Mouse (Mus musculus) embryo, embryonic 10.5 days (tissue): ENCODE measurements around the gene Churc1.
"Not testable (repeated sequence)": the region's sequence is repeated elsewhere in the genome, so short reads cannot be mapped to it uniquely, and the experiment has no call there.

Experiments
- DNase-seq: peaks from one replicate; pipeline ENCODE4 v3.0.0-alpha.2; 2015; ENCODE audit warnings: low spot score

The Churc1 gene

DNA sequence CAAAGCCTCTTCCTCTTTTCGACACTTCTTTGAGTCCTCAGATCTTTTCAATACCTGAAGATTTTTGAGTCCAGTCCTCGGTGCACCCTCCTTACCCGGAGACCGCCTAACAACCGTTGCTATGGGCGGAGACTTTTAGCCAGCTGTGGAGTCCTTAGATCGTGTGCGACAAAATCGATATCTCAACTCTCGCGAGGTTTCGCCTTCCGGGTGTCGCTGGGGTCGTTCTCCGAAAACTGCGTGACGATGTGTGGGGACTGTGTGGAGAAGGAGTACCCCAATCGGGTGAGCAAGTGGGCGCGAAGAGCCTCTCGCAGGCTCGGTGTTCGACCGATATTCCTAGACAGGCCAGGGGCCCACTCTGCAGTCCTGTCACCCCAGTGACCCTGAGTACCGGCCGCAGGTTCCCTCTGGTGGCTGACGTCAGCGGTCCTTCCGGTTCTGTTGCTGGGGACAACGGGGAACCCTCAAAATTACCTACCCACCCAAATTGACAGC lies at the start of gene Churc1, which contains the start of gene Fntb:
Gene Churc1 (plus strand): TSS at position 185 of the 498 bp plus-strand sequence.
Gene Fntb (plus strand): TSS at position 236 of the 498 bp plus-strand sequence.
- DNase-seq = peak; percentile 99

DNA sequence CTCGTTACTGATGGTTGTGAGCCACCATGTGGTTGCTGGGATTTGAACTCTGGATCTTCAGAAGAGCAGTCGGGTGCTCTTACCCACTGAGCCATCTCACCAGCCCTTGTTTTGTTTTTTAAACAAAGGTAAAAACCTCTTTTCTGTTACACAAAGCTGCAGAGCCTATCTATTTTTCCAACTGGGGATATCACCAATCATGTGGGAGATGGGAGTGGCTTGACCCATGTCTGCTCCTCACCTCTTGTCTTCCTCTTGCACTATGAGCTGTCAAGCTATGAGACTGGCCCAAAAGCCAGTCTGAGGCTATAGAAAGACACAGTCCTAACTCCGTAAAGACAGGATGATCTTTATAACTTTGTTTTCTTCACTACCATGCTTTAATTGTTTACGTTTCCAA lies 47.0 kb upstream of the Churc1 start:
- DNase-seq = no peak

DNA sequence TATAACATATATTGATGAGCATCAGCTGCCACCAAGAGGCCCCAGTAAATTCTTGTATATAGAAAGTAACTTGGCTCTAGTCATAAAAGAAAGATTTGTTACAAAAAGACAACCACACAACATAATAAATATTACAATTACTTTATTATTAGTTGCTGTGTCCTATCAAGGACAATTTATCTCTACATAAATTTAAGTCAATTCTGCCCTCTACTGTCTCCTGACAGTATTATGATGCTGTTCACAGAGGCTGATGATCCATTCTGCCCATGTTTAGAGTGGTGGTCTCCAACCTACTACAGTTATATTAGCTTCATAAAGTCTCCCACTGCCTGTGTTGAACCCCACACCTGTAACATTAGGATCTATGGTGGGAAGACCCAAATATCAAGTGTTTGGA lies 44.8 kb upstream of the Churc1 start:
- peak; percentile 26 for DNase-seq

DNA sequence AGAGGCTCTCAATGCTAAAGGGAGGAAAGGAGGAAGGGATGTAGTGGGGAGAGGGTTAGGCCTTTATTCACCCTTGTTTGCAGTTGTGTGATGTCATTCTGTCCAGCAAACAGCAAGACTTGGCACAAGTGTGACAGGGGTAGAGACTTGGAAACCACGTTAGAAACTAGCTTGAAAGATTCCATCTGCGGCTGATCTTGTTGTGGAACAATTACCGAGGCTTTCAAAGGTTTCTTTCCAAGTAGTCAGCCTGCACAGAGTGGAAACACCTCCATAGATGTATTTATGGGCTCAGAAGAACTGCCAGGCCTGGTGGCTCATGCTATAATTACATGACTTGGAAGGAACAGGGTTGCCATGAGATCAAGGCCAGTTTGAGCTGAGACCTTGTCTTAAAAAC lies 43.3 kb upstream of the Churc1 start:
- DNase-seq = no peak

DNA sequence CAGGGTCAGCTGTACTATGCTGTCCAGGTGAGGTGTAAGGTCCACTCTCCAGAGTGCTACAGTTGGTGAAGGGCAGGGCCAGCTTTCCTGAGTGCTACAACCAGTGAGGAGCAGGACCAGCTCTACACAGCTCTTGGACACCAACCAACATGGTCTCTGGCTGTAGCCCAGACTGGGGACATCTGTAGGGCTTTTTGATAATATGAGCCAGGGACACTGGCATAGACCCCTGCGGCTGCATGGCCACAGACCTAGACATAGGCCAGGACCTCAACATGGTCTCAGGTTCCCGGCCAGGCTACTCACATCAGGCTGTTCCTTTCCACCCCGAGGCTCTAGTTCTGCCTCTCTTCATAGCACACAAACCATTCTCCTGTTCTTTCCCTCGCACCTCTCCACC lies 37.4 kb upstream of the Churc1 start:
- DNase-seq = no peak

DNA sequence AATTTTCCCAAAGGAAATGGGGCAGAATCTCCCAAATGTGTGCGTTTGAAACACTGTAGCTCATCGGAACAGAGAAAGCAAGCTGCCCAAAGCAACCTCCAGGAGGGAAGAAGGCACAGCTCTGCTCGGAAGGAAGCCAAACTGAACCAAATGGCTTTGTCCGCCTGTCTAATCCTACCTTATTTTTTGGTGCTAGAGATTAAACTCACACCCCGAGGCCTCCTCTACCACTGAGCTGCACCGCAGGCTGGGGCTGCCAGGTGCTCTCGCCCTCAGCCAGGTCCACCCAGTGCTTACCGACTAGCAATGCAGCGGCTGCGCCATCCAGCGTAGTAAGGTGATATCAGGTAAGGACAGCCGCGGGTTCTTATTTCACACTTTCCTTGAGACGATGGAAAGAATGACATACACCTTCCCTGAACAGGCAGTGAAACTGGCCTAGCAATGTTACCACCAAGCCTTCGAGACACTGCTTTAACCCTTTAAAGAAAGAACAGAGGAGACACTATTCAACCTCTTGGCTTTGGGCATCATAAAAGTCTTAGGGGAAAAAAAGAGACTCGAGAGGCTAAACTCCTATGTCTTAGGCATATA lies 14.4 kb upstream of the Churc1 start:
- DNase-seq = no peak

DNA sequence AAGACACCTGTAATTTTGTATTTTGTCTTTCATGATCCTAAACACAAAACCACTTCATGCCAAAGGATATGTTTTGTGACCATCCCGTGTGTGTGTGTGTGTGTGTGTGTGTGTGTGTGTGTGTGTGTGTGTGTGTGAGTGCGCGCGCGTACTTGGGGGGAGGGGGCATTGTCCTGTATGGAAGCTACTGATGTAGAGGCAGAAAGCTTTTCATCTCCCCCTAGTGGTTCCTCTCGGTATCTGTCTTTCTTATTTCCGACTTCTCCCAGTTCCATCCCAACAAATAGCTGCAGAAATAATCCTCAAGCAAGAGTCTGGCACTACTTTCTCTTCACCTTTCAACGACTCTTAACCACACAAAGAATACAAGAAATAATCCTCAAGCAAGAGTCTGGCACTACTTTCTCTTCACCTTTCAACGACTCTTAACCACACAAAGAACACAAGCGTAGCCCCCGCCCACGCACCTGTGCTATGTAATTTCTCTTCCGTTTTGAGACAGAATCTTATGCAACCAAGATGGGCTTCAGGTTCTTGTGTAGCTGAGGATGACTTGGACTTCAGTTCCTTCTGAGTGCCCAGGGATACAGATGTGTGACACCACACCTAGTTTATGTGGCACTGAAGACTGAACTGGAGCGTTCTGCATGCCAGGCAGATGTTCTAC lies 12.6 kb upstream of the Churc1 start:
- DNase-seq = peak; percentile 84

DNA sequence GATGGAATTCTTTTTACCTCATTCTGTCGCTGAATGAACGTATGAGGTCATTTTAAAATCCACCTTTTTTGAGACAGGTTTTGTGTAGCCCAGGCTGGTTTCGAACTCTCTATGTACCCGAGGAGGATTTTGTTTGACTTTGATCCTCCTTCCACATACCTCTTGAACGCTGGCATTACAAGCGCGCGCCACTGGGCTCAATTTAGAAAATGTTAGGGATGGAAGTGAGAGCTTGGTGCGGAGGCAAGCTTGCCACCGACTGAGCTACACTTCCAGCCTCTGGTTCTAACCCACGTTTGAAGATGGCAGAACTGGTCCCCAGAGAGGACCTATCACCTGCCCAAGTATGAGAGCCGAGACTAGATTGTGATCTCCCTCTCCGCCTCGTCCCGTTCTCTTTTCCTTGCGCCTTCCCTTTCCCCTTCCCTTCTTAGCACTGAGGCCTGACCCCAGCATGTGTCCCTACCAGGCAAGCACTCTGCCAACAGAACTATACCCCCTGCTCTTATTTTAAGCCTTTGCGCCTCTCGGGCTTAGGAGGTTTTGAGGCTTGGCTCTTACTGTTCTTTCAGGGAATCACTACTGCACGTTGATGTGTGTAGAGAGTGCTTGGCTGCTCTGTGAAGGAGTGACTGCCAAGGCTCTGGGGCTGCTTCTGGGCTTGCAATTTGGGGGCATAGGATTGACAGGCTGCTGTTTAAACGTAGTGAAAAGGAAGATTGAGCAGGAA lies 728 bp downstream of the Churc1 start:
- no peak for DNase-seq

DNA sequence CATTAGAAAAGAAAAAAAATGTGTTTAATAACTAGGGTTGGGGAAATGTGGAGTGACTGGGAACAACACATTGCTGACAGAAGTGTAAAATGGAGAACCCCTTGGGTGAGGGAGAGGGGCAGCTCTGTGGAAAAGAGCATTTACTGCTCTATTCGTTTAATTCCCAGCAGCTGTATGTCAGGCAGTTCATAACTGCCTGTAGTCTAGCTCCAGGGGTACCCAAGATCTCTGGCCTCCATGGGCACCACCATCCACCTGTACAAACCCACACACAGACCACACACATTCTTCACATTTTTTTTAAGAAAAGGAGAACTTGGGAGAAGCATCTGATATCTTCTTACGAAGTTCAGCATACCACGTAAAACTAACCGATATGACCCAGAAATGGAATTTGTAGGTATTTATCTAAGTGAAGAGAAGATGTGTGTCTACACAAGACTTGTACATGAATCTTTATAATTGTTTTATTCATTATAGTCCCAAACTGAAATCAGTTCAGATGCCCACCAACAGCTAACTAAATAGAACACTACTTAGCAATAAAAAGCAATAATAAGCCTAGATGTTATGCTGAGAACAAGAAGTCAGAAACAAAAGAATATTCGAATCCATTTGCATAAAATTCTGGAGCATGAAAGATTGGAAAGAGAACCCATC lies 5.6 kb downstream of the Churc1 start:
- DNase-seq = no peak

DNA sequence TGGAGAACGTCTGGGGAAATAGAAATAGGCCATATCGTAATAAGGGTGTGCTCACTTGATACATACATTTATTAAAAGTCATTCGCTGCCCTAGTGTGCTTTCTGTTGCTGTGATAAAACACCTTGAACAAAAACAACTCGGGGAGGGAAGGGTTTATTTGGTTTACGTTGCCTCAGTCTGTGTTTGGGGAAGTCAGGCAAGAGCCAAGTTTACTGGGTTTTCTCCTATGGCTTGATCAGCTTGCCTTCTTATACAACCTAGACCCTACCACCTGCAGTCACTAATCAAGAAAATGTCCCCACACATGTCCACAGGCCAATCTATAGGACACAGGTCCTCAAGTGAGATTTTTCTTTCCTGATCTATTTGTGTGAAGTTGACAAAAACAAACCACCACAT lies 6.2 kb downstream of the Churc1 start:
- no peak for DNase-seq

DNA sequence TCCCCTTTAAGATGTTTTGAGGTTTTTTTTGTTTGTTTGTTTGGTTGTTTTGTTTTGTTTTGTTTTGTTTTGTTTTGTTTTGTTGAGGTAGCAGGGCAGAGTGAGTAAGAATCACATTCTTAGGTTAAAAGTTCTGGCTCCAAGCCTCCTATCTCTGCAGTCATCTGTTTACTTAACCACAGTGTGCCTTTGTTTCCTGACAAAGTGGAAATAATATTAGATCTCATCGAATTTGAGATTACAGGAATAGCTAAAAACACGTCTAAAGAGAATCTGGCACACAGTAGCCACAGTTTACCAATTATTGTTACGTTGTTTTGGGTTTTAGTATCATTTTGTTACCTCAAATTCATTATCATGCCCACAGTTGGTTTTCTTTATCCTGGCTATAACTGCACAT lies 9.3 kb downstream of the Churc1 start:
- no peak for DNase-seq

DNA sequence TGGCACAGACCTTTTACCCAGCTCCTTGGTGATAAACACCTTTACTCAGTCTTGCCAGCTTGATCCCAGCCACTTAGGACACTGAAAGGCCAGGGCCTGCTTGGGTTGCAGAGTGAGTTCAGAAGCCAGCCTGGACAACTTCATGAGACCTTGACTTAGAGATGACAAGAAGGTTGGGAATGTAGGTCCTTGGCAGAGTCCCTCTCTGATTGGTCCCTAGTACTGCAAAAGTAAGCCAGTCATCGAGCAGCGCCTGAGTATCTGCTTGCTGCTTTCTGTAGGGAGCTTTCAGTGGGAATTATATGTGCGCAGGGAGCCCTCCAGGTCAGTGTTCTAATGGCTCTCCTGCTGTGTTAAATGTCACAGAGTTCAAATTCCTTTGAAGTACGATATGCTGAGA lies 9.8 kb downstream of the Churc1 start:
- no peak for DNase-seq

DNA sequence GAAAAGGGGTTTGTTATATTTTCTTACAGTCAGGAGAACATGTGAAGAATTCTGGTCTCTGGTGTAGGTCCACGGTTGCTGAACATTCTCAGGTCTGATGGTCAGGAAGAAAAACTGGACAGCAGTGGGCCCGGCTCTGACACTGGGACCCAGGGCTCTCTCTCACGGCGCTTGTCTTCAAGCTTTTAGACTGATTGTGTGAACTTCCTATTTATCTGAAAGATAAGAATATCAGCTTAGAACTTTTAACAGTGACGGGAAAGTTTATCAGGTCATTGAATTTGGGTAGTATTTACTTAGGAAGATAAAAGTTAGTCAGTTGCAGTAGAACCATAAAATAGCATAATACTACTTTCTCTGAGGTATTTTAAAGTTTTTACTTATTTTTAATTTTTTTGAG lies 11.6 kb downstream of the Churc1 start:
- DNase-seq = no peak

DNA sequence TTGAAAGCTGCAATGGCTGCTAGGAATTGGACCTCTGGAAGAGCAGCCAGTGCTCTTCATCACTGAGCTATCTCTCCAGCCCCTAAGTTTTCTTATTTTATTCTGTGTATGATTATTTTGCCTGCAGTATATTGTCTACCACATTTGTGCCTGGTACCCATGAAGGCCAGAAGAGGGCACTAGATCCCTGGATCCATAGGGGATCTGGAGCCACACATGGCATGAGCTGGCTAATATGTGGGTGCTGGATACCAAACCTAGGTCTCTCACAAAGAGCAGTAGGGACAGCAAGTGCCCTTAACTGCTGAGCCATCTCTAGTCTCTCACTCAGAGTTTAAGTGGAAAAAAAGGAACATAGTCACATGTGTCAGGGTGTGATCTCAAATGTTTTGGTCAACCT lies 12.5 kb downstream of the Churc1 start:
- no peak for DNase-seq

DNA sequence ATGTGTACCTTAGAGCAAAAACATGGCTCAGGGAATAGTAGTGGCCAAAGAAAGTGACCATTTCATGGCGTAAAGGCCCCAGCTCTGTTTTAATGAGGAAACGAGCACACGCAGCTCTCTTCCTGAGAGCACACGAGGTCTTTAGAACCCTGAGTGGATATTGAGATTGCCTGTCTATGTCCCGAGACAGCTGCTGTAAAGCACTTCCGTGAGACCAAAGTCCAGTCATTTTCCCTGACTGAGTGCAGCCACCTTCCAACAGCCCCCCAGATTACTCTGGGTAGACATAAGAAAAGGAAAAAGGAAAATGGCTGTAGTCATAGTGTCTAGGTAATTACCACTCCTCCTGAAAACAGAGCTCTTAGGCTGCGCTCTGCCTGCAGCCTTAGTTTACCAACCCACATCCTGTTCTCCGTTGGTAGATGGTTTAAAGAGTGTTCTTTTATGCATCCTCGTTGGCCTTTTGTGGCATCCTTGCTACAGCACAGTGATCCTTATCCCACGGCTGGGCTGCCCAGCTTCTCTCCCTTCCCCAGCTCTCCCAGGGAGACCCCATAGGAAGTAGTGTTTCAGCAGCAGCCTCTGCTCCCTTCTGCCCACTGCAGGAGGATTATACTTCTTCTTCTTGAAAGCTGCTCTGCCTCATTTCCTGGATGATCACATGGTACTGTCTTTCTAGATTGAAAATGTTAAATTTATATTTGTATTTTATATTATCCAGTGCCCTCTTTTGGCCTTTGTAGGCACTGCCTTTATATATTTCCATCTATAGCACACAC lies 13.2 kb downstream of the Churc1 start:
- DNase-seq = no peak

DNA sequence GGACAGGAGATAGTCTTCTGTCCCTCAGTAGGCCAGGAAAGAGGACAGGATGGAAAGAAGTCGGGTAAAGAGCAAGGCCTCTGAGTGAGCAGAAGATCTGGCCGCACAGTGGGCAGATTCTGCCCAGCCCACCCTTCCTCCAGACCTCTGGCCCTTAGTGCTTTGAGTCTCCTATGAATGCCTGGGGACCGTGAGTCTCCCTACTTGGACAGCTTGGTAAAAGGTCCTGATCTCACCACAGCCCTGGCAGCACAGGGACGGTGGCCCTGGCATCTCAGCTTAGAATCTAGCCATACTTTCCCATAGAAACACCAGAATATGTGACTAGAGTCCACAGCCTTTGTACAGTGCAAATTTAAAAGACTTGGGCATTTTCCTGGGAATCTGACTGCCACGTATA lies 14.6 kb downstream of the Churc1 start:
- no peak for DNase-seq

DNA sequence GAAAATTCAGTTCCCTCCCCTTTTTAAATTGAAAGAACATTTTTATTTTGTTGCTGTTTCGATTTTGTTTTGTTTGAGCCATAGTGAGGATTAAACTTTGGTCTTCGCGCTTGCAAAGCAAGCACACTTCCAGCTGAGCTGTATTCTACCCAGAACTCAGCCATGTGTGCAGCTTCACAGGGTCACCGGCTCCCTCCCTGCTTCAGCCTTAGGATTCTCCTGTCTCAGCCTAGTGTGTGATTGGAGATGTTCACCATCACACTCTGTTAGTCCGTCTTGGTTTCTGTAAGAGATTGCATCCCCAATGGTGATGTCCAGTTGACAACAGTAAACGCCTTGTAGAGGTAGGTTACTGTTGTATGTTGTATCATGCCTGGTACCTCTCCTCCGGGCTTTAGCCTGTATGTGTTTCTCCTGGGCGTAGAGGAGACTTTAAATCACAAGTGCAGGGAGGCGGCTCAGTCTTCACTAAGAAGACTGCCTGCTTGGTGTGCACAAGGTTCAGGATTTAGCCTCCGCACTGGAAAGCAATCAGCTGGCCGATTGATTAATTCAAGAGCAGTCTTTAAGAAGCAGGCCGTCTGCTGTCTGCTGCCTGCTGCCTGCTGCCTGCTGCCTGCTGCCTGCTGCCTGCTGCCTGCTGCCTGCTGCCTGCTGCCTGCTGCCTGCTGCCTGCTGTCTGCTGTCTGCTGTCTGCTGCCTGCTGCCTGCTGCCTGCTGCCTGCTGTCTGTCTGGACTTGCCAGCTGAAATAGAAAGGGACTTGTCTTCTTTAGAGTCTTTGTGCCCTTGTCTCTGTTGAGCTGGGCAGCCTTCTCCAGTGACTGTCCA lies 15.5 kb downstream of the Churc1 start:
- DNase-seq = no peak

DNA sequence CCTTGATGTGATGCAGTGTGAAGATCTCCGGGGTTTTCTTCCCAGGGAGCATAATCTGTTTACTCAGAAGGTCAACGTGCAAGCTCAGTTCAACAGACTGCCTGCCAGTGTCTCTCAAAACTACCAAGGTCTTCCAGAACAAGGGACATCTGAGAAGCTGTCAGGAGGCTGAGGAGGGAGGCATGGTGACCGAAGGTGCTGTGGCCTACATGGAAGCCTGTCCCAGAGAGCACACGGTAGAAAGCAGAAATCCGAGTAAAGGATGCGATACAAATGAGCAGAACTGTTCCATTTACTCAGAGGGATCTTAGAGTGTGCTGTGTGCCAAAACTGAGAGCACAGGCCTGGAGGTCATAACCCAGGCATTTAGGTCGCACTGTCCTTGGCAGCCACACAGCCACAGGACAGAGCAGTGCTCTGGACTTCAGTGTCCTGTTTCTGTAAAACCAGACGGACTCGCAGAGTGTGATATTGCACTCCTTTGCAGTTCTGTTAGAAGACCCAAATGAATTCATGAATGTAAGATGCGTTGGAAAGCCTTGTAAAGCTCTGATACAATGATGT lies 18.8 kb downstream of the Churc1 start:
- no peak for DNase-seq

DNA sequence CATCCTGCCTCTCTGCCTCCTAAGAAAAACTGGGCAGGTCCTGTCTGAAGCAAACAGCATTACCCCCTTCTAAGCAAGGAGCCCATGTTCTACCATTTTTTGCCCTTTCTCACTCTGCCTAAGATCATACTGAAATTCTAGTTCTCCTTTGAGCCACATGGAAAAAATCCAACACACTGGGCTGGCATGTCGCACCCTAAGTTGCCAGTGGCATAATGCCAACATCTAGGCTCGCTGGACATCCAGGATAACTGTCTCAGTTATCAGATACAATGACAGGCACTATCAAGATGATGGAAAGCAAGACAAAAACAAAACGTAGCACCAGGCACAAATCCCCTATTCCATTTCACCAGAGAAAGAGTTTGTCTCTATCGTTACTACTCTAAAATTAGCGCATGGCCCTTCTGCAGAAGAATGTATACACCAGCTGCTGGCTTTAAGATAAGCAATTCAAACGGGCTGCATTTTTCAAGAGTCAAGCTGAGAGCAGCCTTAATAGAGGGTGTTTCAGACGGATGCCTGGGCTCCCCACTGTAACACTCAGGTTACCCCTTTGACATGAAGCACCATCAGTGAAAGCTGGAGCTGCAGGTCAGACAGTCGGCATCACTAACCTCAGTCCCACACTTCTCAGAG lies 25.2 kb downstream of the Churc1 start:
- DNase-seq = no peak

DNA sequence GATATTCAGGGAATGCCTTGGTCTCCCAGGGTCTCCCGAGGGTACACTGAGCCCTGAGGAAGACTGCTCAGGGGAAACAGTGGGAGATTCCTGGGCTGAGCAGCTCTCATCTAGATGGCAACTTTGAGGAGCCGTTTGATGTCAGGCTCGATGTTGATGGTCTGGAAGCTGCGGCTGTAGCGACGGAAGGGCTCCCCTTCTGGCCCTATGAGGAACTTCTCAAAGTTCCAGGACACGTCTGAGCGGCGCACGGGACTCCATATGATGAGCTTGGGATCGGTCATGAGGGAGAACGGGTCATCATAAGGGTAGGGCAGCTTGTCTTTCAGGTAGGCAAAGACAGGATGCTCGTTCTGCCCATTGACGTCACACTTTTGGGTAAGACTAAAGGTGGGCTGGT lies 27.2 kb downstream of the Churc1 start:
- not testable (repeated sequence) for DNase-seq
